Mouse (Mus musculus) left cerebral cortex, postnatal 14 days (tissue): ENCODE measurements around the gene Clk3. TPM values are rescaled to one million over a fixed set of nuclear protein-coding genes. Genes with fewer than 3 reads are reported as not detected.
A peak's percentile ranks its signal among the peaks of the same experiment; 100 is the strongest.

Experiments used
- DNase-seq, 2 experiments: peaks; one replicate each; pipeline ENCODE4 v3.0.0; 2021 to 2022; ENCODE audit warnings: low spot score in 2 of 2, mixed read lengths in 1 of 2
- intact Hi-C: fragments of 180-260 bp; cut with DNase I; formaldehyde crosslinking; loops from one replicate; pipeline ENCODE4 v1.15.1; 2025
- long read RNA-seq, 2 experiments: library from polyadenylated mRNA; stranded (forward); transcript quantifications; one replicate each; pipeline ENCODE4 v2.0.0; 2021
- total RNA-seq, 2 experiments: library from RNA; stranded (reverse); gene quantifications; 2 replicates each; pipeline ENCODE4 v1.2.3; 2021

Gene Clk3
- total RNA-seq: 10 to 100 TPM; 81.3 to 81.8 TPM
- long read RNA-seq, experiment 1, transcript Clk3-201 (13 exons, 2,496 nt): major isoform, 51 of 78 reads
- long read RNA-seq, experiment 1, partial matches to known transcripts: 11 of 78 reads
- long read RNA-seq, experiment 1, other reads (novel, unspliced or antisense): 16 of 78 reads
- long read RNA-seq, experiment 2, transcript Clk3-201 (13 exons, 2,496 nt): major isoform, 24 of 45 reads
- long read RNA-seq, experiment 2, partial matches to known transcripts: 9 of 45 reads
- long read RNA-seq, experiment 2, other reads (novel, unspliced or antisense): 12 of 45 reads

- intact Hi-C loops: loop anchor here (2.0 kb wide), 1 partner anchor 65 kb away; no protein-coding TSS in a partner anchor
Measured at GRCm38 (mm10) chr9:57765364-57766351, at the start of gene Clk3. Gene Clk3 (minus strand): TSS chr9:57765860.

GRCm38 (mm10) chr9:57814866-57815265 is 49.2 kb upstream of the Clk3 start:
- intact Hi-C loops: no loop called here

More at GRCm38 (mm10) chr9:57765364-57766351, at the start of gene Clk3:
- peak; percentile 83 to 85 for DNase-seq

GRCm38 (mm10) chr9:57814014-57814413 is 48.4 kb upstream of the Clk3 start:
- intact Hi-C loops: no loop called here
- no peak for DNase-seq

More at GRCm38 (mm10) chr9:57814866-57815265, 49.2 kb upstream of the Clk3 start:
- DNase-seq: no peak

- intact Hi-C loops: no loop called here
Measured at GRCm38 (mm10) chr9:57811793-57812733, 46.4 kb upstream of the Clk3 start.

GRCm38 (mm10) chr9:57810691-57811090 is 45.0 kb upstream of the Clk3 start:
- DNase-seq: no peak
- intact Hi-C loops: no loop called here

More at GRCm38 (mm10) chr9:57811793-57812733, 46.4 kb upstream of the Clk3 start:
- no peak for DNase-seq

DNA sequence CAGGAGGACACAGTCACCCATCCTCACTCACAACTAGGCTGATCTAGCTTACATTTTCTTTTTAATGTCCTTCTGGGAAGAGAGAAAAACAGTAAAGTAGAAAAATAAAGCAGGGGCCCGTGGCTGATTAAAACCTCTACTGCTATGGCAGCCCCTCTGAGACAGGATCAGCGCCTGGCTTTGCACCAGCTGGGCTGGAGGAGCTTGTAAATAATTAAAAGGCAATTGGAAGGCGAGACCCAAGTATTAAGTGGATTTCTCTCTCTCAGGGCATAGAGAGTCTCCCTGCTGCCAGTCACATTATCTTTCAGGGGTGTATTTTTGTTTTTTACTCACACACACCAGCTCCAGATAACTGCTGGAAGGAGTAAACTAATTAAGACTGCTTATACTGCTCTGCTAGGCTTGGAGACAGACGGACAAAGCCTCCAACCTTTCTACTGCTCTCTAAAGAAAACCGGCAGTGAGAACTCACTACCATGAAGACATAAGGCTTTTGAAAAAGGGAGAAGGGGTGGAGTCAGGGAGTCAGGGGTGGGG is 43.2 kb upstream of the Clk3 start:
- intact Hi-C loops: no loop called here
- no peak for DNase-seq

DNA sequence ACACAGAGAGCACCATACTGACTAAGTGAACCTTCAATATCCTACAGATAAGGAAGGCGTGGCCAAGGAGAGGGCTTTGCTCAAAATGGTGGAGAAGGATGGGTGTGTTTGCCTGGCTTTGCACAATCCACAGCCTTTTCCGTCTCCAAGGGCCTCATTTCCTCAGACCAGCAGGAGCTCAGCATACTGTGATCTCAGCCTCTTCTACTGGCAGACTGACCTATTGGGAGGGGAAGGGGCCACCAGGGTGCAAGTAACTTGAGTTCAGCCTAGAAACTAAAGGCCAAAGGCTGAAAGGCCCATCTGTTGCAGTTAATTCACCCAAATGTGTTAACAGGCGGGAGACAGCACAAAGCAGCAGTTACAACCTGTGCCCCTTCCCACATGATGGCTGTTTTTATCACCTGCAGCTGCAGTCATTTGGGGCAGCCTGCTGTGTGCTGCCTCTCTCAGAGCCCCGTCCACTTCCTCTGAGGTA is 41.6 kb upstream of the Clk3 start:
- DNase-seq: no peak
- intact Hi-C loops: no loop called here

GRCm38 (mm10) chr9:57806066-57806481 is 40.4 kb upstream of the Clk3 start:
- no peak for DNase-seq
- intact Hi-C loops: no loop called here

DNA sequence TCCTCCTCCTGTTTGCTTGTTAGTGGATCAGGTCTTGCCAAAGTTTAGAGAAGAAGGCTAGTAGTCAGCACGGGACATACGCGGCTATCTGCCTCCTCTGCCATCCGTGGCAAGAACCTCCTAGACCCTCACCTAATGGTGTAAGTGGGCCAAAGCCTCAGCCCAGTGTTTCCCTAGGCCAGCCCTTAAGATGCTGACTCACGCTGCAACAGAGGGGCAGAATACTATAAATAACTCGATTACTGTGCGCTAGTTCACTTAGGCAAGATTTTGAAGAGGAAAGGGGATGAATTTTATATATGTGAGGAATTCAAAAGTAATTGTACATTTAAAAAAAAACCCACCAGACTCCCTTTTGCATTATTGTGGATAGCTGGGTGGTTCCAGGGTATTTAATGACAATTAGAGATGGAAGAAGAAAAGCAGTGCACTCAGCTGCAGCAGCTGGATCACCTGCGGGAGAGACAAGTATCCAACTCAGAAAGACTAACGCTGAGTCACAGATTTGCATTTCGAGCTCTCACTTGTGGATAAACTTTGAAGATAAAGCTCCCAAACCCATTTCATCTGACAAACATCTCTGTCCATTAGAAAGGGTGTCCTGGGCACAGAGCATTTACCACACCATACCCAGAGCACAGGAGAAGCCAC is 39.6 kb upstream of the Clk3 start:
- no peak for DNase-seq
- intact Hi-C loops: no loop called here

GRCm38 (mm10) chr9:57803839-57804238 is 38.2 kb upstream of the Clk3 start:
- intact Hi-C loops: no loop called here
- DNase-seq: no peak

GRCm38 (mm10) chr9:57803047-57803446 is 37.4 kb upstream of the Clk3 start:
- no peak for DNase-seq
- intact Hi-C loops: no loop called here

DNA sequence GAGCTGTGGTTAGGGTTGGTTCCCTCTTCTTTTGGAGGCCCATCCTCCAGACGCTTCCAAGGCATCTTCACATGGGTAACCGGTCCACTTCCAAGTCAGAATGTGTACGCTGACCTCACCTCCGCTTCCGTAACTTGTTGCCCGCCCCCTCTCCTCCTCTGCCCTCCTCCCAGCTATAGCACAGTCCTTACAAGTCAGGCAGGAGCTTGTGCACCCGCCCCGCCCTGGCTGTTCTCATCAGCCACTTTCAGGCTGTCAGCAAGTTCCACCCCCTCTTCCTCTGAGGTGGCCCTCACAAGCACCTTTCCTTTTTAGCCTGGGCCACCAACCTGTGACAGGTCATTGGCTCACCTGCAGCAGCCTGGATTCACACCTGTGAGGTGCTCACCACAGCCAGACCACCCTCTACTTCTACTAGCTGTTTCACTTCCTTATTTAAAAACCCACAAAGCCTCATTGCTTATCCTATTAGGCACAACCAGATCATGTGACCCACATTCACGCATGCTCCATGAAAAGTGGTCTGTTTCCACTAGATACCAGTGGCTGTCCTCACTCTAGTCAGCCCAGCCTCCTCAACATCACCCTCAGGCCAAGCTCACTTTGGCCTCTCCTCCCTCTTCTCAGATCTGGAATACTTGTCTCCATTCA is 34.8 kb upstream of the Clk3 start:
- DNase-seq: no peak
- intact Hi-C loops: no loop called here

GRCm38 (mm10) chr9:57798725-57799253 is 33.1 kb upstream of the Clk3 start:
- DNase-seq: no peak
- intact Hi-C loops: no loop called here

DNA sequence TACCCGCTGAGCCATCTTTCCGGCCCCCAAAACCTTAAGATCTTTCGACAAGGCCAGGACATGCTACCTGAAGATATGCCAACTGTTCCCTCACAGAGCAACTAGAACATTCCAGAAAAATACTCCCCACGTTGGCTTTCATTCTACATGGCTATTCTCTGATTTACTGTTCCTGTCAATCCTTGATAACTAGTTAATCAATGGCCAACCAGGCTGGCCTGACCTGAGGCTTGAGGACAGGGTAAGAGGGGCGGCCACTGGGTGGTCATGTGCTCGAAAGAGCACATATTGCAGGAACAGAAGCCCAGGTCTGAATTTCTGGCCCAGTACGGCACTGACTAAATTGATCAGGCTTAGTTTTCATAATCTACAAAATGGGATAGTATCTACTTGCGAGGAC is 31.8 kb upstream of the Clk3 start:
- intact Hi-C loops: no loop called here
- no peak for DNase-seq

GRCm38 (mm10) chr9:57789733-57790132 is 24.1 kb upstream of the Clk3 start:
- DNase-seq: no peak
- intact Hi-C loops: no loop called here

- intact Hi-C loops: no loop called here
- DNase-seq: no peak
Measured at GRCm38 (mm10) chr9:57782656-57783055, 17.0 kb upstream of the Clk3 start.

- intact Hi-C loops: no loop called here
Measured at GRCm38 (mm10) chr9:57775736-57776135, 10.1 kb upstream of the Clk3 start.

GRCm38 (mm10) chr9:57775026-57775425 is 9.4 kb upstream of the Clk3 start:
- intact Hi-C loops: no loop called here
- DNase-seq: peak; percentile 67 to 87

More at GRCm38 (mm10) chr9:57775736-57776135, 10.1 kb upstream of the Clk3 start:
- no peak for DNase-seq
